Mouse (Mus musculus): ENCODE data around the gene Pkdrej. TPM values are rescaled to one million over a fixed set of nuclear protein-coding genes. Genes with fewer than 3 reads are reported as not detected.

Pkdrej gene
- total RNA-seq, 2 experiments from 2014 or later = 0.68 to 0.69 TPM

GRCm38 (mm10) chr15:85771306-85772121, 50.0 kb downstream of the Pkdrej start:
- no peak for DNase-seq (ENCODE audit: low spot score)

GRCm38 (mm10) chr15:85768991-85769390, 52.5 kb downstream of the Pkdrej start:
- no peak for DNase-seq (ENCODE audit: low spot score)

GRCm38 (mm10) chr15:85766677-85767076, 54.9 kb downstream of the Pkdrej start:
- DNase-seq (ENCODE audit: low spot score) = no peak

GRCm38 (mm10) chr15:85765022-85765421, 56.5 kb downstream of the Pkdrej start:
- DNase-seq (ENCODE audit: low spot score) = no peak

Other genes with a start within 250 kb of the Pkdrej start
- under 1 TPM in 1 of 2 experiments, not detected in 1; 0.07 TPM for gene Wnt7b, start 239.3 kb downstream of the Pkdrej start, total RNA-seq (2021)
- gene Ppara, start 86.8 kb downstream of the Pkdrej start, total RNA-seq (2021) = 10 to 100 TPM; 21.9 to 22.2 TPM
- gene Cdpf1, start 10.0 kb downstream of the Pkdrej start, total RNA-seq (2021) = 10 to 100 TPM; 51.8 to 60.2 TPM
- gene Ttc38, start 10.6 kb upstream of the Pkdrej start, total RNA-seq (2021) = 1 to 10 TPM; 4.6 to 5.3 TPM
- gene Gtse1, start 38.0 kb upstream of the Pkdrej start, total RNA-seq (2021) = under 1 TPM; 0.07 to 0.09 TPM
- gene Trmu, start 57.6 kb upstream of the Pkdrej start, total RNA-seq (2021) = 1 to 10 TPM; 8.2 to 9.4 TPM
- under 1 TPM; 0.24 to 0.32 TPM for gene Celsr1, start 212.0 kb upstream of the Pkdrej start, total RNA-seq (2021)
- 10 to 100 TPM in 1 of 2 experiments, 1 to 10 TPM in 1; 7.6 to 12.1 TPM for gene Gramd4, start 236.0 kb upstream of the Pkdrej start, total RNA-seq (2021)